Mouse (Mus musculus) kidney, embryonic 16.5 days (tissue): ENCODE measurements around the gene Hadha. TPM values are rescaled to one million over a fixed set of nuclear protein-coding genes. Genes with fewer than 3 reads are reported as not detected.

Experiments used
- ATAC-seq: fragments of 200-750 bp; cut with Nextera tagmentation; 2 replicates; pipeline ENCODE4 v1.8.0; 2017; ENCODE audit warnings: moderate TSS enrichment; ENCODE audit not compliant: low FRiP score, low TSS enrichment
- H3K27ac ChIP-seq: fragments of 300-500 bp; sonication (generic); 2 replicates; pipeline ENCODE4 v1.5.1; 2014; ENCODE audit warnings: low read length
- H3K27me3 ChIP-seq: fragments of 300-500 bp; sonication (generic); 2 replicates; pipeline ENCODE4 v1.6.1; 2014; ENCODE audit warnings: low read length, control low read depth, mixed read lengths; ENCODE audit not compliant: insufficient read depth
- H3K36me3 ChIP-seq: fragments of 300-500 bp; sonication (generic); 2 replicates; pipeline ENCODE4 v1.6.1; 2014; ENCODE audit warnings: low read length, control low read depth, mixed read lengths; ENCODE audit not compliant: insufficient read depth
- H3K4me1 ChIP-seq: fragments of 300-500 bp; sonication (generic); 2 replicates; pipeline ENCODE4 v1.6.1; 2014; ENCODE audit warnings: low read length, control low read depth, mixed read lengths; ENCODE audit not compliant: insufficient read depth
- H3K4me2 ChIP-seq: fragments of 300-500 bp; sonication (generic); replicated peaks from 2 replicates; pipeline ENCODE4 v1.6.1; 2014; ENCODE audit warnings: low read depth, low read length
- H3K4me3 ChIP-seq: fragments of 300-500 bp; sonication (generic); 2 replicates; pipeline ENCODE4 v1.5.1; 2014; ENCODE audit warnings: mild to moderate bottlenecking, low read length
- H3K9ac ChIP-seq: fragments of 300-500 bp; sonication (generic); replicated peaks from 2 replicates; pipeline ENCODE4 v1.6.1; 2014; ENCODE audit warnings: low read length
- H3K9me3 ChIP-seq: fragments of 300-500 bp; sonication (generic); 2 replicates; pipeline ENCODE4 v1.6.1; 2016; ENCODE audit warnings: low read length, control low read depth
- WGBS: fragments of 180-500 bp; shearing (Covaris S2); extraction: QIAGEN DNeasy Blood & Tissue Kit; methylation state at CpG from one replicate; pipeline ENCODE4 v1.1.7; 2014; 5-methylcytosine and 5-hydroxymethylcytosine counted together
- polyA plus RNA-seq: library from polyadenylated mRNA; unstranded; fragments of >200 nt; fragmentation: Nextera tagmentation; extraction: Ambion mirVana; gene quantifications from 2 replicates; pipeline ENCODE4 v1.2.1, GENCODE M21; 2015

The Hadha gene
- polyA plus RNA-seq, result 170 and 179 TPM in 2 replicates

DNA sequence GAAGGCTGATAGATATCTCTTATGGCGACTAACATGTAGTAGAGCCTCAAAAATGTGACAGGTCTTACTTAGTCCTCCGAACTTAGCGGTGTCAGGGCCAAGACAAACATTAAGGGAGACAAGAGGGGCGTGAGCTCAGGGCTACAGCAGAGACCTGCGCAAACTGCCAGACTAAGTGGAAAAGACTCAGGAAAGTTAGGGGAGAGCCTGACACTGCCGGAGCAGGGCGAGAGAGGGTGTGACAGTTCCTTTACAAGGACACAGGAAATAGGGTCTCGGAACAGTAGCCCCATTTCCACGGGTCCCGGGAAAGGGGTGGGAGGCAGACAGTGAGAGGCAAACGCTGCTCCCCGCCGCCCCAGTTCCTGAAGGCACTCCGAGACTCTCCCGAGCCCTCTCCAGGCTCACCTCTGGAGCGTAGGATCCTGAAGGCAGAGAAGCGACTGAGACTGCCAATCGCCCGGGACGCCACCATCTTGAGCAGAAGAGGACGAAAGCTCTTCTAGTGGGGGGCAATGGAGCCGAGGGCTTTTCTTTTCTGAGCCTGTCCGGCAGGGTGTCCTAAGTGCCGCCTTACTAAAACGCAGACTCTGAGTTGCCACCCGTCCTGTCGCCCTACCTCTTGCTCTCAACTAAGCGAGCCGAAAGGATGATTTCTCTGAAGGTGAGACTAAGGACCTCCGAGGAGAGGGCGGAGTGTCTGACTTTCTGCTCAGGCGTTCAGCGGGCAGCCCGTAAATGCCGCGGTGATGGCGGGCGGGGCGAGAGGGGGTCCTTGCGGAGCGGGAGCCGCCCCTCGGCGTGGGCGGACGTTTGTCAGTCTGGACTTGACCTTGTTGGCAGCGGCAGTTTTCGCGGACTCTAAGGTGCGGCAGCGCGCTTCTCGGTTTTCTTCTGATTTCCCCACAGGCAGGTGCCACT lies at the start of gene Hadha, which contains the start of gene Hadhb:
Gene Hadha (minus strand): TSS at position 689 of the 921 bp plus-strand sequence.
Gene Hadhb (plus strand): TSS at position 775 of the 921 bp plus-strand sequence.
- Histone ChIP-seq H3K9ac (peak within 1 kb of the TSS; percentile 92), H3K27me3 (no peaks in the 10 kb centered on the region), H3K4me1 (peaks cover 15% of the 10 kb centered on the region; the same call in 1 of the 2 replicates), H3K4me3 (peak within 1 kb of the TSS; percentile 98), H3K9me3 (no peaks in the 10 kb centered on the region), H3K36me3 (no peaks in the 10 kb centered on the region), H3K27ac (peak within 1 kb of the TSS; percentile 92), H3K4me2 (peak within 1 kb of the TSS; percentile 82)
- peak; percentile 93 for ATAC-seq
- under 1% methylated on average over 53 of the region's 53 CpGs for WGBS

DNA sequence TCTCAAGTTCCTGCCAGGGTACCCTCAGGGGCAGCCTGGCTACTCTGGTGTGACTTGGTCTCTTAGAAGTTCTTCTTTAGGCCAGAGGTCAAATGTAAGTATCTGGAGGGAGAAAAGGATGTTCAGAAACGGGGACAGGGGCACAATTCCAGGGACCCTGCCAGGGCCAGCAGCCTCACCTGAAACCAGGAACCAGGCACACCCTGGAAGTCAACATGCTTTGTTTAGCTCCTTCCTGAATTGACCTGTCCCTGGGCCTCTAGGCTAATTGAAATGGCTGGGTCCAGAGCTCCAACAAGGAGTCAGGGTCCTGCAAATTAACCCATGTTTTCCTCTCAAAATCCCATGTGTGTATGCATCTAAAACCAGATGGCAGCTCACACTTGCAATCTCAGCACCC lies 49.5 kb upstream of the Hadha start:
- Histone ChIP-seq H3K27ac (no peak overlapping the region), H3K9ac (no peak overlapping the region), H3K4me2 (no peak overlapping the region), H3K36me3 (no peaks in the 10 kb centered on the region), H3K9me3 (no peaks in the 10 kb centered on the region), H3K4me3 (no peak overlapping the region), H3K4me1 (no peaks in the 10 kb centered on the region; the same call in 1 of the 2 replicates), H3K27me3 (no peaks in the 10 kb centered on the region)
- WGBS, result 35% methylated on average over 1 of the region's 1 CpGs
- no peak for ATAC-seq

DNA sequence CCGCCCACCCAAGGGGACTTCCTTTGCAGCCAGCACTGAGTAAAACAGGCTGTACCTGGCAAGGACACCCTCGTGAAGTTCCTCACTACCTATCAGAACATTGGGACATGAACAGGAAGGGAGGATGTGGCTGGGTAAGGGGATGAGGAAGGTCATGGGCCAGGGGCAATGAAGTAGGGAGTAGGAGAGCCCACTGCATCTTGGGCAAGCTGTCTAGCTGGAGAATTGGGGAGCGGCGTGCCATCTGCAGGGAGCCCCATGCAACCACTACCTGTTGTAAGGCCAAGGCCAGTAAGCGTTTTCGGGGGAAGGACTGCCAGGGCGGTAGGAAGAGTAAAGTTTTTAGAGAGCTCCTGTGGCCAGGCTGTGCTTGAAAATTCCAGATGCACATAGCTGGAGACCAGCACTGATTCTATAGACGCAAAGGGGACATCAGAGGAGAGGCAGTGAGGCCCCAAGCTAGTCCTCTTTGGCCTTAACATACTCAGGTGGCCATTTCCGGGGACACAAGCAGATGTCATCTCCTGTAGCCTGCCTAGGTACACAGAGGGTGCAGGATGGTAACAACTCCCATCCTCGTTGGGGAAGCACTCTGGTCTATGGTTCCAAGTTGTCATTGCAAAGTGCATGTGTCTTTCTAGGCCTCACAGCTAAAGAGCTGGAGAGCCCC lies 48.4 kb upstream of the Hadha start:
- H3K9me3 ChIP-seq, result no peaks in the 10 kb centered on the region
- WGBS, result 78% methylated on average over 10 of the region's 10 CpGs
- H3K27me3 ChIP-seq, result no peaks in the 10 kb centered on the region
- H3K4me3 ChIP-seq, result no peak overlapping the region
- H3K4me2 ChIP-seq, result no peak overlapping the region
- H3K27ac ChIP-seq, result no peak overlapping the region
- no peak for ATAC-seq
- no peak overlapping the region for H3K9ac ChIP-seq
- no peaks in the 10 kb centered on the region; the same call in 1 of the 2 replicates for H3K4me1 ChIP-seq
- no peaks in the 10 kb centered on the region for H3K36me3 ChIP-seq

DNA sequence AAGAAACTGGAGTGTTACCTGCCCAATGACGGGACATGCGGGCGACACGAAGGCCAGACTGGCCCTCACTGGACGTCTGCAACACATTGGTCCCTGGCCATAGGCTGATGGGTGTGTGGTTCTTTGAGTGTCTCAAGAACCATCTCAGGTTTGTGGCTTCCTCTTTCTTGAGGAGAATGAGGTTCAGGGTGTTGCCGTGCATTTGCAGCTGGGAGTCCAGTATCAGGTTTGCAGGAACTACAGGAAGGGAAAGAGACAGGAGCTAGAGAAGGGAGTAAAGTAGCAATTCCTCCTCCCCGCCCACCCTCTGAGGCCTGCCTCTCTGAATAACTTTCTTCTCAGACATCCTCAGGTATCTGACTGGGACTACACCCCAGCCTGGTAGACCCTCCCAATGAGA lies 47.3 kb upstream of the Hadha start:
- H3K4me1 ChIP-seq, result no peaks in the 10 kb centered on the region; the same call in 1 of the 2 replicates
- WGBS, result 83% methylated on average over 7 of the region's 7 CpGs
- no peak for ATAC-seq
- H3K9me3 ChIP-seq, result no peaks in the 10 kb centered on the region
- H3K27ac ChIP-seq, result no peak overlapping the region
- no peak overlapping the region for H3K4me3 ChIP-seq
- H3K4me2 ChIP-seq, result no peak overlapping the region
- H3K27me3 ChIP-seq, result no peaks in the 10 kb centered on the region
- no peaks in the 10 kb centered on the region for H3K36me3 ChIP-seq
- no peak overlapping the region for H3K9ac ChIP-seq

DNA sequence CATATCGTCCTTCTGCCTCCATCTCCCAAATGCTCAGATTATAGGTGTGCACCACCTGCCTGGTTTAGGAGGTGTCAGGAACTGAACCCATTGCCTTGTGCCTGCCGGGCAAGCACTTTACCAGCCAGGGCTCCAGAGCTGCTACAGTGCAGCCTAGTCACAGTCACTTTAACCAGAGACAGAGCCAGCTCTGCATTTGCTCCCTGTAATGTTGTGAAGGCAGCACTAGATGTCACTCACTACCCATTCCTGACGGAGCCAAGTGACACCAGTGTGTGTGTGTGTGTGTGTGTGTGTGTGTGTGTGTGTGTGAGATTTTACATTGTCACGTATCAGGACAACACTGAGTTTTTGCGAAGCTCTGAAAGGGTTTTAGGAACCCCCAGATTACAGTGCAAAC lies 46.6 kb upstream of the Hadha start:
- Histone ChIP-seq H3K9me3 (no peaks in the 10 kb centered on the region), H3K9ac (no peak overlapping the region), H3K4me3 (no peak overlapping the region), H3K36me3 (no peaks in the 10 kb centered on the region), H3K27ac (no peak overlapping the region), H3K4me1 (no peaks in the 10 kb centered on the region; the same call in 1 of the 2 replicates), H3K4me2 (no peak overlapping the region), H3K27me3 (no peaks in the 10 kb centered on the region)
- WGBS, result 45% methylated on average over 5 of the region's 5 CpGs
- no peak for ATAC-seq

DNA sequence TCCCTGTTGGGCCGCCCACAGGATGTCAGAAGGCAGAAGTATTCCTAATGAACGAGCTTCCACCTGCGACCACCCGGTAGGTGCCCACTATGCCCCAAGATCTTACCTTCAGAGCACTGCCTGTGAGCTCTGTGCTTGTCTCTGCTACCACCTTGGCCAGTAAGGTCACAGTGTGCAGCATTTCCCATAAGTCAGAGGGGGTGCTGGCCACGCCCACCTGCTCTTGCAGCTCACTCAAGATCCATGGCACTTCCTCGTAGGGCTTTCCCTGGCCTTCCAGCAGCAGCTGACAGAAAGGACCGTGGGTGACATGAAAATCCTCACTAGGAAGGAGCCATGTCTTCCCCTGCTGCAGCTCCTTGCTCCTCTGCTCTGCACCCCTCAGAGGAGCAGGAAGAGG lies 43.3 kb upstream of the Hadha start:
- Histone ChIP-seq H3K27me3 (no peaks in the 10 kb centered on the region), H3K36me3 (no peaks in the 10 kb centered on the region), H3K27ac (no peak overlapping the region), H3K9me3 (no peaks in the 10 kb centered on the region), H3K9ac (0 out of 2 replicates have a peak overlapping the region, but pooled peaks have one; percentile 13), H3K4me3 (no peak overlapping the region), H3K4me2 (no peak overlapping the region), H3K4me1 (no peaks in the 10 kb centered on the region; the same call in 1 of the 2 replicates)
- no peak for ATAC-seq
- WGBS, result 62% methylated on average over 7 of the region's 7 CpGs

DNA sequence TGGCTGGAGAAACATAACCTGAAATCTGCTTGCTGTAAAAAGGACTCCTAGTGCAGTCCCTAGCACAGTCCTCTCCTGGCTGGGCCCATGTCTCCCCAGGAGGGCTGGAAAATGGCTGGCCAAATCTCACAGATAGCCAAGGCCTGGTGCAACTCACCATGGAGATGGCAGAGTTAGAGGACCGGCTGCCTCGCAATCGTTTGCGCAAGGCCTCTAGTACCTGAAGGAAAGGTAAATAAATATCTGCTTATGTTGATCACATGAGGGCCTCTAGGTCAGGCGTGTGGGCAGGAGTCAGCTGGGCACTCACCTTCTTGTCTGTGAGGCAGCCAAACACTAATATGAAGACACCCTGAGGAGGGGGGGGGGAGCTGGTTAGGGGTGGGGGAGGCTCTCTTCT lies 40.4 kb upstream of the Hadha start:
- Histone ChIP-seq H3K27ac (no peak overlapping the region), H3K27me3 (no peaks in the 10 kb centered on the region), H3K36me3 (0 out of 2 replicates have a peak, but pooled peaks cover 3% of the 10 kb centered on the region), H3K4me3 (no peak overlapping the region), H3K9ac (no peak overlapping the region), H3K4me1 (no peaks in the 10 kb centered on the region), H3K9me3 (no peaks in the 10 kb centered on the region), H3K4me2 (no peak overlapping the region)
- ATAC-seq, result no peak
- 89% methylated on average over 5 of the region's 5 CpGs for WGBS

DNA sequence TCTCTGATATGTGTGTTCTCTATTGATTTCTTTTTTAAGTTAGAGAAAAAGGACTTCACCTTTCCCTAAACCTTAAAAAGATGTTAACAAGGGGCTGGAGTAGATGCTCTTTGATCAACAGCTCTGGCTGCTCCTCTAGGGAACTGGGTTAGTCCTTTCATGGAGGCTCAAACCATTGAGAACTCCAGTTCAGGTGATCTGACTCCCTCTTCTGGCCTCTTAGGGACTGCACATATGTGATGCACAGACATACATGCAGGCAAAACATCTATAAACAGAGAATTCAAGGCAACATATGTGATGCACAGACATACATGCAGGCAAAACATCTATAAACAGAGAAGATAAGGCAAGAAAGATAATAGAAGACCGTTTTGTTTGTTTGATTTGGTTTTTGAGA lies 37.5 kb upstream of the Hadha start:
- H3K27ac ChIP-seq, result no peak overlapping the region
- H3K27me3 ChIP-seq, result no peaks in the 10 kb centered on the region
- H3K9ac ChIP-seq, result no peak overlapping the region
- ATAC-seq, result no peak
- H3K4me2 ChIP-seq, result no peak overlapping the region
- WGBS, result 86% methylated on average over 1 of the region's 1 CpGs
- H3K36me3 ChIP-seq, result peaks cover 11% of the 10 kb centered on the region; the same call in 1 of the 2 replicates
- H3K4me3 ChIP-seq, result no peak overlapping the region
- no peaks in the 10 kb centered on the region for H3K9me3 ChIP-seq
- H3K4me1 ChIP-seq, result no peaks in the 10 kb centered on the region

DNA sequence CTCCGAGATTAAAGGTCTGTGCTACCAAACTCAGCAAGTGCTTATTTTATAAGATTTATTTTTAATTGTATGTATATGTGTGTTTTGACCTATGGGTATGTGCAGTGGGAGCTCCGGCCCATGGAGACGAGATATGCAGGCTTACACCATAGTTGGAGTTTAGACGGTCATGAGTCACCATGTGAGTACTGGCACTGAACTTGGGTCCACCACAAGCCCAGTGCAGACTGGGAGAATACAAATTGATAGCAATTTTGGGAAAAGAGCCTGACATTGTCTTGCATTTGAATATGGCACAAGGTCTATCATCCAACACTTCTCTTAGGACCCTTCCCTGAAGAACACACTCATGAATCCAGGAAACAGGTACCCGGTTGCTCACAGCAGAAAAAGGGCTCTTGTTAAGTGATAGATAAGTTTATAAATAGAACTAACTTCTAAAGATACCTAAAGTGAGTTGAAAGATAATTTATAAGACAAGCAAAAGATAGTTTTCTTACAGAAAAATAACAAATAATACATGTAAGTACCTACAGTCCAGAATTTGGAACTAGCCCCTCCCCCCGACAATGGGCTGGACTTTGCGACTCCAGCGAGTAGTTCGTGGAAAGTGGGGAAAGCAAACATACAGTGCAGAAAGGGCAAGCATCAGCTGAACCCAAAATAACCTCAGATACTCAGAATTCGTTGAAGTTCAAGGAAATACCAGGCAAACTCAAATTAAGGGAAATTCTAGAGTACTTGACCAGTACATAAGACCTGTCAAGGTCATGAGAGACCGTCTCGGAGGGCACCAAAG lies 32.9 kb upstream of the Hadha start:
- H3K4me1 ChIP-seq, result no peaks in the 10 kb centered on the region
- no peak overlapping the region for H3K9ac ChIP-seq
- peaks cover 30% of the 10 kb centered on the region for H3K36me3 ChIP-seq
- no peak overlapping the region for H3K27ac ChIP-seq
- WGBS, result 92% methylated on average over 12 of the region's 12 CpGs
- no peaks in the 10 kb centered on the region for H3K27me3 ChIP-seq
- no peak overlapping the region for H3K4me3 ChIP-seq
- no peak for ATAC-seq
- H3K4me2 ChIP-seq, result no peak overlapping the region
- no peaks in the 10 kb centered on the region for H3K9me3 ChIP-seq
